Mouse (Mus musculus) kidney, postnatal 0 days (tissue): ENCODE results near the gene Gm3646. TPM values are rescaled to one million over a fixed set of nuclear protein-coding genes. Genes with fewer than 3 reads are reported as not detected.

Experiments
- ATAC-seq: fragments of 200-750 bp; cut with Nextera tagmentation; replicated peaks from 2 replicates; pipeline ENCODE4 v1.8.0; 2017; ENCODE audit warnings: low read depth, moderate number of reproducible peaks, moderate TSS enrichment, moderate library complexity; ENCODE audit not compliant: low FRiP score
- DNase-seq: peaks from one replicate; pipeline ENCODE4 v3.0.0-alpha.2; 2016; ENCODE audit warnings: low spot score
- H3K27ac ChIP-seq: fragments of 300-500 bp; sonication (generic); 2 replicates; pipeline ENCODE4 v1.5.1; 2014; ENCODE audit warnings: mild to moderate bottlenecking
- H3K27me3 ChIP-seq: fragments of 300-500 bp; sonication (generic); 2 replicates; pipeline ENCODE4 v1.6.1; 2014; ENCODE audit warnings: low read length, mixed read lengths; ENCODE audit not compliant: insufficient read depth
- H3K36me3 ChIP-seq: fragments of 300-500 bp; sonication (generic); 2 replicates; pipeline ENCODE4 v1.6.1; 2014; ENCODE audit warnings: low read length, mixed read lengths; ENCODE audit not compliant: insufficient read depth
- H3K4me1 ChIP-seq: fragments of 300-500 bp; sonication (generic); replicated peaks from 2 replicates; pipeline ENCODE4 v1.6.1; 2014; ENCODE audit warnings: antibody characterized with exemption, low read length, mixed read lengths; ENCODE audit not compliant: insufficient read depth
- H3K4me2 ChIP-seq: fragments of 300-500 bp; sonication (generic); 2 replicates; pipeline ENCODE4 v1.6.1; 2014; ENCODE audit warnings: mild to moderate bottlenecking, low read length, moderate library complexity, mixed read lengths
- H3K4me3 ChIP-seq: fragments of 300-500 bp; sonication (generic); replicated peaks from 2 replicates; pipeline ENCODE4 v1.5.1; 2014; ENCODE audit warnings: low read depth, low read length
- H3K9ac ChIP-seq: fragments of 300-500 bp; sonication (generic); 2 replicates; pipeline ENCODE4 v1.6.1; 2014; ENCODE audit warnings: low read depth, low read length
- H3K9me3 ChIP-seq: fragments of 300-500 bp; sonication (generic); replicated peaks from 2 replicates; pipeline ENCODE4 v1.6.1; 2016; ENCODE audit warnings: low read length, inconsistent platforms, mixed read lengths
- CTCF ChIP-seq: IDR thresholded peaks from 2 replicates; pipeline ENCODE4 v1.5.1; 2016; ENCODE audit warnings: antibody characterized with exemption, low read depth, mild to moderate bottlenecking, moderate library complexity
- WGBS: fragments of 180-500 bp; shearing (Covaris S2); extraction: QIAGEN DNeasy Blood & Tissue Kit; methylation state at CpG from one replicate; pipeline ENCODE4 v1.1.7; 2014; 5-methylcytosine and 5-hydroxymethylcytosine counted together
- polyA plus RNA-seq: library from polyadenylated mRNA; unstranded; fragments of >200 nt; fragmentation: Nextera tagmentation; extraction: Ambion mirVana; gene quantifications from 2 replicates; pipeline ENCODE4 v1.2.1, GENCODE M21; 2015

The Gm3646 gene
- polyA plus RNA-seq = not detected in 2 replicates

GRCm38 (mm10) chr1:39805243-39805979 is at the start of gene Gm3646:
TSS of gene Gm3646 (minus strand) at chr1:39805332.
- no peaks in the 10 kb centered on the region for H3K27me3 ChIP-seq
- TF ChIP-seq CTCF = no peak
- H3K4me1 ChIP-seq = no peaks in the 10 kb centered on the region
- no peaks in the 10 kb centered on the region for H3K9me3 ChIP-seq
- H3K9ac ChIP-seq = no peak within 1 kb of the TSS
- WGBS = 55% methylated on average over 4 of the region's 4 CpGs
- no peaks in the 10 kb centered on the region for H3K36me3 ChIP-seq
- ATAC-seq (no peak), DNase-seq (peak; percentile 21)
- H3K4me3 ChIP-seq = no peak within 1 kb of the TSS
- no peak within 1 kb of the TSS for H3K27ac ChIP-seq
- no peak within 1 kb of the TSS for H3K4me2 ChIP-seq

- H3K9me3 ChIP-seq = no peaks in the 10 kb centered on the region
- peaks cover 6% of the 10 kb centered on the region; the same call in 1 of the 2 replicates for H3K4me1 ChIP-seq
- no peak overlapping the region for H3K9ac ChIP-seq
- TF ChIP-seq CTCF = no peak
- H3K36me3 ChIP-seq = no peaks in the 10 kb centered on the region
- H3K4me2 ChIP-seq = no peak overlapping the region
- no peak overlapping the region for H3K27ac ChIP-seq
- H3K27me3 ChIP-seq = no peaks in the 10 kb centered on the region
- DNase-seq (peak; percentile 12), ATAC-seq (no peak)
- WGBS = 82% methylated on average over 7 of the region's 7 CpGs
- H3K4me3 ChIP-seq = no peak overlapping the region
Measured at GRCm38 (mm10) chr1:39847066-39847465, 41.9 kb upstream of the Gm3646 start.

GRCm38 (mm10) chr1:39846031-39846550 is 41.0 kb upstream of the Gm3646 start:
- Histone ChIP-seq H3K9me3 (no peaks in the 10 kb centered on the region), H3K4me3 (no peak overlapping the region), H3K4me1 (peaks cover 6% of the 10 kb centered on the region; the same call in 1 of the 2 replicates), H3K36me3 (no peaks in the 10 kb centered on the region), H3K4me2 (no peak overlapping the region), H3K27me3 (no peaks in the 10 kb centered on the region), H3K9ac (no peak overlapping the region), H3K27ac (no peak overlapping the region)
- ATAC-seq = no peak
- peak; percentile 66 for DNase-seq
- TF ChIP-seq CTCF = no peak
- WGBS = 32% methylated on average over 4 of the region's 4 CpGs

GRCm38 (mm10) chr1:39843328-39843727 is 38.2 kb upstream of the Gm3646 start:
- no peaks in the 10 kb centered on the region for H3K36me3 ChIP-seq
- H3K27ac ChIP-seq = no peak overlapping the region
- DNase-seq (no peak), ATAC-seq (no peak)
- no peaks in the 10 kb centered on the region for H3K9me3 ChIP-seq
- H3K4me2 ChIP-seq = no peak overlapping the region
- H3K4me3 ChIP-seq = no peak overlapping the region
- H3K27me3 ChIP-seq = no peaks in the 10 kb centered on the region
- no peak for TF ChIP-seq CTCF
- peaks cover 6% of the 10 kb centered on the region; the same call in 1 of the 2 replicates for H3K4me1 ChIP-seq
- H3K9ac ChIP-seq = no peak overlapping the region
- WGBS = 80% methylated on average over 5 of the region's 5 CpGs

- H3K9me3 ChIP-seq = no peaks in the 10 kb centered on the region
- H3K27ac ChIP-seq = no peak overlapping the region
- no peaks in the 10 kb centered on the region for H3K36me3 ChIP-seq
- peaks cover 6% of the 10 kb centered on the region; the same call in 1 of the 2 replicates for H3K4me1 ChIP-seq
- 85% methylated on average over 14 of the region's 14 CpGs for WGBS
- H3K4me2 ChIP-seq = no peak overlapping the region
- TF ChIP-seq CTCF = no peak
- H3K4me3 ChIP-seq = no peak overlapping the region
- ATAC-seq (no peak), DNase-seq (no peak)
- H3K9ac ChIP-seq = no peak overlapping the region
- H3K27me3 ChIP-seq = no peaks in the 10 kb centered on the region
Measured at GRCm38 (mm10) chr1:39842218-39843007, 37.3 kb upstream of the Gm3646 start.

- no peaks in the 10 kb centered on the region for H3K27me3 ChIP-seq
- H3K27ac ChIP-seq = no peak overlapping the region
- no peaks in the 10 kb centered on the region for H3K9me3 ChIP-seq
- H3K36me3 ChIP-seq = no peaks in the 10 kb centered on the region
- ATAC-seq (no peak), DNase-seq (no peak)
- no peak overlapping the region for H3K4me3 ChIP-seq
- no peak for TF ChIP-seq CTCF
- peaks cover under 1% of the 10 kb centered on the region; the same call in 1 of the 2 replicates for H3K4me1 ChIP-seq
- no peak overlapping the region for H3K9ac ChIP-seq
- WGBS = 64% methylated on average over 4 of the region's 4 CpGs
- no peak overlapping the region for H3K4me2 ChIP-seq
Measured at GRCm38 (mm10) chr1:39840856-39841255, 35.7 kb upstream of the Gm3646 start.
